Mouse (Mus musculus): Measurements from ENCODE around the gene 1700122O11Rik.

DNA sequence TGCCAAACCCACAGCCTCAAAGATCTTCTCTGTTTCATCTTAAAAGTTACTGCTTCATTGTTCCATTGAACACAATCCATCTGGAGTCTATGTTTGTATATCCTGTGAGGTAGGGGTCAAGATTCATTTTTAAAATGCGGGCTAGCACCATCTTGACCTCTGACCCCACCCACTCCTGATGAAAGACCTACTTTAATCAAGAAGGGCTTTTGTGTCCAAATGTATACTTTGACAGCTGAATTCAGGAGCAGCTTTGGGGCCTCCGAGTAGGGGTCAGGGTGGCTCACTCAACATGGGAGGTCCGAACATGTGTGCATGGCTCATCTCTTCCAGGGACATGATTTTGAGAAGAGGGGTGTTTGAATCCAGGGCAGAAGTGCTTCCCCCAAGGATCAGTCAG lies 40.3 kb downstream of the 1700122O11Rik start:
- TF ChIP-seq POLR2A (IDR thresholded peaks at IDR 0.05; ENCODE audit: borderline replicate concordance, extremely low read depth, insufficient read depth, insufficient read length, poor library complexity, severe bottlenecking) (no peak), CTCF (IDR thresholded peaks at IDR 0.05; ENCODE audit: borderline replicate concordance, extremely low read depth, insufficient read depth, insufficient read length) (no peak)
